ENCODE assay signal across 26 mouse cellular contexts in the genomic region with DNA sequence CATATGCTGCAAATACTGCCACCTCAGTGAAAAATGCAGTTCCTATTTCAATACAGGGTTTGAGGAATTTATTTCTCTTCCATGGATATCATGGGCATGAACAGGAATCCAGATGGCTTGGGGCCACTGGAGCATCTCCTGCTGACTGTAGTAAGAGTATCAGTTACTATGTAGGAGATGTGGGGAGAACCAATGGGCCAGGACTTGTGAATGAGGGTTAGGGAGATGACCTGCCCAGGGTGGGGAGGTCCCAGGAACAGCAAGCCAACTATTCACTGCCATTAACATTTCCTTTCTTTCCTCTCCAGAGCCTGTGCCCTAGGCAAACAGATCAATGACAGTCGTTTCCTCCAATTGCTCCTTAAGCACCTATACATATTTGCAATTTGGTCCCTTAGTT.
DNase-seq lines count a peak whose midpoint lies in the region; ATAC-seq and TF ChIP-seq lines count a peak whose summit lies in the region.
"Had no signal": no experiment of that assay in that cellular context is flagged by ENCODE, and none has a peak within 500 bp of the region (broad histone marks: within the 10 kb centered on the region; RNA-seq: fewer than 3 reads in every experiment).

No protein-coding gene starts in this region.

- no peaks in the 10 kb centered on the region for H3K27me3 ChIP-seq in kidney, embryonic 16.5 days (ENCODE audit: insufficient read depth, low read length)
- H3K27me3 ChIP-seq in forebrain, postnatal 0 days (ENCODE audit: insufficient read depth, low read length), result no peaks in the 10 kb centered on the region
- H3K27me3 ChIP-seq: embryonic facial prominence, embryonic 13.5 days; forebrain, embryonic 12.5 days; forebrain, embryonic 15.5 days; hindbrain, embryonic 13.5 days; intestine, embryonic 15.5 days had no signal

- H3K4me1 ChIP-seq in kidney, embryonic 16.5 days (ENCODE audit: insufficient read depth, low read length), result no peaks in the 10 kb centered on the region
- H3K4me1 ChIP-seq in forebrain, postnatal 0 days (ENCODE audit: insufficient read depth), result no peaks in the 10 kb centered on the region
- H3K4me1 ChIP-seq: embryonic facial prominence, embryonic 10.5 days; embryonic facial prominence, embryonic 13.5 days; forebrain, embryonic 12.5 days; forebrain, embryonic 15.5 days; hindbrain, embryonic 13.5 days; intestine, embryonic 15.5 days had no signal

- H3K9me3 ChIP-seq in kidney, embryonic 16.5 days (ENCODE audit: low read length), result no peaks in the 10 kb centered on the region
- no peaks in the 10 kb centered on the region for H3K9me3 ChIP-seq in forebrain, postnatal 0 days (ENCODE audit: low read length)
- H3K9me3 ChIP-seq: embryonic facial prominence, embryonic 10.5 days; embryonic facial prominence, embryonic 13.5 days; forebrain, embryonic 12.5 days; forebrain, embryonic 15.5 days; hindbrain, embryonic 13.5 days; intestine, embryonic 15.5 days had no signal

- no peak overlapping the region for H3K27ac ChIP-seq in kidney, embryonic 16.5 days (ENCODE audit: low read length)
- H3K27ac ChIP-seq in forebrain, postnatal 0 days (ENCODE audit: low read depth, low read length), result no peak overlapping the region
- H3K27ac ChIP-seq: embryonic facial prominence, embryonic 10.5 days; embryonic facial prominence, embryonic 13.5 days; forebrain, embryonic 12.5 days; forebrain, embryonic 15.5 days; hindbrain, embryonic 13.5 days; intestine, embryonic 15.5 days had no signal

- no peak overlapping the region for H3K4me3 ChIP-seq in kidney, embryonic 16.5 days (ENCODE audit: low read length)
- no peak overlapping the region for H3K4me3 ChIP-seq in forebrain, postnatal 0 days (ENCODE audit: low read depth, low read length)
- H3K4me3 ChIP-seq: embryonic facial prominence, embryonic 10.5 days; embryonic facial prominence, embryonic 13.5 days; erythroblast, embryonic 14.5 days; forebrain, embryonic 12.5 days; forebrain, embryonic 15.5 days; hindbrain, embryonic 13.5 days; intestine, embryonic 15.5 days had no signal

- H3K36me3 ChIP-seq in kidney, embryonic 16.5 days (ENCODE audit: insufficient read depth, low read length), result no peaks in the 10 kb centered on the region
- H3K36me3 ChIP-seq in forebrain, postnatal 0 days (ENCODE audit: insufficient read depth), result no peaks in the 10 kb centered on the region
- H3K36me3 ChIP-seq: embryonic facial prominence, embryonic 10.5 days; embryonic facial prominence, embryonic 13.5 days; forebrain, embryonic 12.5 days; forebrain, embryonic 15.5 days; hindbrain, embryonic 13.5 days; intestine, embryonic 15.5 days had no signal

- peak; percentile 79; the same call in 1 of the 2 replicates for ATAC-seq in kidney, embryonic 16.5 days (ENCODE audit: low FRiP score, low TSS enrichment)
- ATAC-seq in forebrain, postnatal 0 days, result no peak
- ATAC-seq: CD4-positive, CD25-positive, alpha-beta regulatory T cell, adult 4 months; forebrain, embryonic 15.5 days; hindbrain, embryonic 16.5 days; intestine, embryonic 15.5 days had no signal

- 29% methylated on average over 1 of the region's 1 CpGs for WGBS in kidney, embryonic 16.5 days
- 68% methylated on average over 1 of the region's 1 CpGs for WGBS in forebrain, postnatal 0 days

- H3K9ac ChIP-seq in kidney, embryonic 16.5 days (replicated peaks; ENCODE audit: low read length), result no peak overlapping the region
- H3K9ac ChIP-seq in forebrain, postnatal 0 days, result no peak overlapping the region
- H3K9ac ChIP-seq: embryonic facial prominence, embryonic 13.5 days; forebrain, embryonic 12.5 days; forebrain, embryonic 15.5 days; hindbrain, embryonic 13.5 days; intestine, embryonic 15.5 days had no signal

- no peak for DNase-seq in kidney, adult 8-10 months
- DNase-seq in ES-CJ7 (ENCODE audit: low read depth, low spot score), result peak; percentile 22
- peak; percentile 6 for DNase-seq in R1 (ENCODE audit: low read depth, low spot score)
- DNase-seq in forebrain, postnatal 0 days, result no peak
- DNase-seq in yolk sac, embryonic 10.5 days (ENCODE audit: low spot score), result no peak
- DNase-seq: adrenal gland, adult 8-10 months; adrenal gland, postnatal 25 days; cerebellum, adult 11-12 months; cerebellum, adult 8-10 months; cerebellum, postnatal 10 days; cerebellum, postnatal 36 days; embryo, embryonic 11 days; gastrocnemius, postnatal 10 days; gastrocnemius, postnatal 36 days; heart, adult 11 months had no signal

- no peak for TF ChIP-seq CTCF in forebrain, postnatal 0 days (IDR thresholded peaks at IDR 0.05; ENCODE audit: low read depth)

- H3K4me2 ChIP-seq in kidney, embryonic 16.5 days (replicated peaks; ENCODE audit: low read depth, low read length), result no peak overlapping the region
- no peak overlapping the region for H3K4me2 ChIP-seq in forebrain, postnatal 0 days (ENCODE audit: low read depth)
- H3K4me2 ChIP-seq: embryonic facial prominence, embryonic 13.5 days; forebrain, embryonic 12.5 days; forebrain, embryonic 15.5 days; heart, embryonic 11.5 days; hindbrain, embryonic 13.5 days; intestine, embryonic 15.5 days had no signal

Comparison
In these comparisons a context has a peak if more than half of its experiments do, and no peak if none do; other contexts are left out.
1. DNase-seq: peak in ES-CJ7 (single experiment) and R1 (single experiment); none in kidney, adult 8-10 months (0 of 2), forebrain, postnatal 0 days (single experiment) and yolk sac, embryonic 10.5 days (single experiment).